Mouse (Mus musculus): Measurements from ENCODE around the gene Gabra3. TPM values are rescaled to one million over a fixed set of nuclear protein-coding genes. Genes with fewer than 3 reads are reported as not detected.

Gabra3 gene
- 0.02 TPM in 1 of 2 replicates, not detected in the other for polyA plus RNA-seq (2012)

DNA sequence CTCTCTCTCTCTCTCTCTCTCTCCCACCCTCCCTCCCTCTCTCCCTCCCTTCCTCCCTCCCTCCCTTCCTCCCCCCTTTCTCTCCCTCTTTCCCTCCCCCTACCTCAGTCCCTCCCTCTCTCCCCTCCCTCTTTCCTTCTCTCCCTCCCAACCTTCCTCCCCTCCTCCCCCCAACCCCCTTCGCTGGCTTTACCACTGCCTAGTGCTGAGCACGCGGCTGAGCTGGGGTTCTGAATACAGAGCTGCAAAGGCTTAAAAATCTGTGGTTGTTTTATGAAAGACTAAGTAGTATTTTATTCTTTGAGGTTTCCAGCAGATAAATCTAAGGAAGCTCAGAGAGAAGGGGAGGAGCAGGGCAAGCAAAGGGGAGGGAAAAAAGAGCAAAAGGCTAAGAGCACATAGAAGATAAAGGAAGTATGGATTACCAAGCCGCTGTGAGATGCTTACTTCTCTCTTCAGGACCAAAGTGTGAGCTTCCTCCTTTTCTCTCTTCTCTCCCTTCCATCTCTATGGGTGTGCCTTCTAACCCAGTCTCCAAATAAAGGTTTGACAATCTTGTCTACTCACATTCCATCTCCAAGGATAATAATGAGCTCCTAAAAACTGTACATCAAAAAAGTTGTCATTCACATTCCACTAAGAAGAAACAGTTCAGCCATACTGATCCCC lies at the start of gene Gabra3:
Gabra3 (minus strand) TSS at position 619 of the 669 bp plus-strand sequence.
- TF ChIP-seq GATA1 (IDR thresholded peaks at IDR 0.05; ENCODE audit: low read length) (no peak), TAL1 (IDR thresholded peaks at IDR 0.05; ENCODE audit: low read length) (no peak)
- no peaks in the 10 kb centered on the region for H3K4me1 ChIP-seq (ENCODE audit: control insufficient read depth)
- H3K9me3 ChIP-seq (ENCODE audit: control insufficient read depth, low read length), result no peaks in the 10 kb centered on the region
- H3K4me3 ChIP-seq (replicated peaks), result no peak within 1 kb of the TSS
- H3K36me3 ChIP-seq (ENCODE audit: control insufficient read depth), result no peaks in the 10 kb centered on the region
- H3K27me3 ChIP-seq (ENCODE audit: control insufficient read depth), result peaks cover 10% of the 10 kb centered on the region

DNA sequence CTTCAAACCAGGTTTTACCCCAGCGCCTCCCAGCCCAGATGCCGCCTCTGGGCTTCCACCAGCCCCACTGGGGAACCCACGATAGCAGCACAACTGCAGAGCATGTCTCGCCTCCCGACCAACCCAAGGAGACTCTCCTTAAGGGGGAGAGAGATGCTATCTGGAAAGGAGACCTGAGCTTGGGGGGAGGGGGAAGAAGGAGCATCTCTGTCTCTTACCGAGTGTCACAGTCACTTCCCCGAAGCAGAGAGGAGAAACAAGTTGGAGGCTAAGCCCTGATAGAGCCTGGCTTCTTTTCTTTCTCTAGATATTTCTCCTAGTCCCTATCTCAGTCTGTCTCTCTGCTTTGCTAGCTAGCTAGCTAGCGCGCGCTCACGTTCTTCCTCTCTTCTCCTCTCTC lies 859 bp downstream of the Gabra3 start:
- TF ChIP-seq GATA1 (IDR thresholded peaks at IDR 0.05; ENCODE audit: low read length), result no peak
- TF ChIP-seq TAL1 (IDR thresholded peaks at IDR 0.05; ENCODE audit: low read length), result no peak
- Histone ChIP-seq H3K36me3 (ENCODE audit: control insufficient read depth) (no peaks in the 10 kb centered on the region), H3K9me3 (ENCODE audit: control insufficient read depth, low read length) (no peaks in the 10 kb centered on the region), H3K27me3 (ENCODE audit: control insufficient read depth) (peaks cover 10% of the 10 kb centered on the region), H3K4me3 (replicated peaks) (no peak overlapping the region), H3K4me1 (ENCODE audit: control insufficient read depth) (no peaks in the 10 kb centered on the region)

DNA sequence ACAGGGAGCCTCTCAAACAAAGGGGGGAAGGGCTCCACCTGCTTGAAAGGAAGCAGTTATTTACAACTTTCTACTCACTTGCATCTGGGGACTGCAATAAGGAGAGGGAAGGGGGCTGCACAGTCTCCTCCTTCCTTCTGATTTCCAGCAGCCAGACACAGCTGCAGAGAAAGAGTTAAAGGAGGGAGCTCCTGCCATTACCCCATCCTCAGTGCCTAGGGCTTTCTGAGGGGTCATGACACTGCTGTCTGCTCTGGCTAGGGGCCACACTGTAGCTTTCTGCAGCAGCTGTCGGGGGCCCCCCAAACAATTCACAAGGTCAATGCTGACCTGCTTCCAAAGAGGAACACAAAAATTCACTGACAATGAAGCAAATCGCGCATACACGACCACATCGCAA lies 1.3 kb downstream of the Gabra3 start:
- no peaks in the 10 kb centered on the region for H3K36me3 ChIP-seq (ENCODE audit: control insufficient read depth)
- peaks cover 10% of the 10 kb centered on the region for H3K27me3 ChIP-seq (ENCODE audit: control insufficient read depth)
- TF ChIP-seq TAL1 (IDR thresholded peaks at IDR 0.05; ENCODE audit: low read length) (no peak), GATA1 (IDR thresholded peaks at IDR 0.05; ENCODE audit: low read length) (no peak)
- H3K9me3 ChIP-seq (ENCODE audit: control insufficient read depth, low read length), result no peaks in the 10 kb centered on the region
- no peak overlapping the region for H3K4me3 ChIP-seq (replicated peaks)
- H3K4me1 ChIP-seq (ENCODE audit: control insufficient read depth), result no peaks in the 10 kb centered on the region

DNA sequence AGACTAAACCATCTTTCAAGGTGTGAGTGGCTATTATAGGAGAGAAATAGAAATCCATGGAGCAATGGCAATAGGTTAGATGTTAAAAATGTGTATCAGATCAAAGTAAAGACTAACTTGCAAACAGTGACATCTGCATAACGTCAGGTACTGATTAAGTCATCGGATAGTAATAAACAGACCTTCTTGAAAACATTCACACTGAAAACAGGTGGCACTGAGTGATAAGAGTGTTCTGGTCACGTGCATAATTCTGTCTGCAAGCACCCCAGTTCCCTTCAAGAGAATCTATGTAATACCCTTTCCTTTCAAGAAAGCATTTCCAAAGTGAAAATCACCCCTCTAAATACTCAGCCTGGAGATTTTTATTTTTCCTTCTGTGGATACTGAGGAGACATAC lies 6.0 kb downstream of the Gabra3 start:
- TF ChIP-seq GATA1 (IDR thresholded peaks at IDR 0.05; ENCODE audit: low read length) (no peak), TAL1 (IDR thresholded peaks at IDR 0.05; ENCODE audit: low read length) (no peak)
- Histone ChIP-seq H3K27me3 (ENCODE audit: control insufficient read depth) (peaks cover 8% of the 10 kb centered on the region), H3K4me3 (replicated peaks) (no peak overlapping the region), H3K36me3 (ENCODE audit: control insufficient read depth) (no peaks in the 10 kb centered on the region), H3K4me1 (ENCODE audit: control insufficient read depth) (no peaks in the 10 kb centered on the region), H3K9me3 (ENCODE audit: control insufficient read depth, low read length) (no peaks in the 10 kb centered on the region)

DNA sequence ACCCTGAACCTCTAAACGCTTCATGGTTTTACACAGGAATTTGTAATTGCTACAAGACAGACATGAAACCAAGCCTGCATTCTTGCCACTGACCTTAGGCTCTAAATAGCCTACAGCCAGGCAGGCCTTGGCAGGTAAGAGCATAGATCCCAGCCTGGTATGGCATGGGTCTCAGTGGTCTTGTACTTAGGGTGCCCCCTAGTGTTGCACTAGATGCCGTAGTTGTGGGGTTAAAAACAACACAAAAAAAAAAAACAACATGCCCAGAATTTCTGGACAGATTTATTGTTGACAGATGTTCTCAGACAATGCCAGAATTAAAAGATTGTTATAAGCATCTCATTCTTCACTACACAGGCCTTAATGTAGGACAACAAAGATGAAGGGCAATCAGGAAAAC lies 12.0 kb downstream of the Gabra3 start:
- Histone ChIP-seq H3K36me3 (ENCODE audit: control insufficient read depth) (no peaks in the 10 kb centered on the region), H3K4me3 (replicated peaks) (no peak overlapping the region), H3K27me3 (ENCODE audit: control insufficient read depth) (no peaks in the 10 kb centered on the region), H3K9me3 (ENCODE audit: control insufficient read depth, low read length) (no peaks in the 10 kb centered on the region), H3K4me1 (ENCODE audit: control insufficient read depth) (no peaks in the 10 kb centered on the region)
- TF ChIP-seq TAL1 (IDR thresholded peaks at IDR 0.05; ENCODE audit: low read length) (no peak), GATA1 (IDR thresholded peaks at IDR 0.05; ENCODE audit: low read length) (no peak)

DNA sequence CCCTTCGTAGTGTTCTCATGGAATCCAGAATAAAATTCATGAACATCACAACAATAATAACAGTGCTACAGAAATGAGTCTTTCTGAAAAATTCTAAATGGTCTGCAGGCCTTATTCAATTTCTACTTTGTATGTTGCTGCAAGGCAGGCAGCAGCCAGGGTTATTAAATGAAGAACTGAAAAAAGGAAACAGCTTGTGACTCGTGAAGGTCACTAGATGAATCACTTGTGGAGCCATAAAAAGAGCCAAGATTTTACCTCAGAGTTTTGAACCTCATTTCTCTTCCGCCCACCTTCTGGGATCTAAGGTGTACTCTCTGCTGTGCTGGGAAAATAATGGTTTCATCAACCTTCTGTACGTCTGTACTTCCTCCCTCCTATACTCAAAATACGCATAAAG lies 159.4 kb downstream of the Gabra3 start:
- Histone ChIP-seq H3K27me3 (ENCODE audit: control insufficient read depth) (no peaks in the 10 kb centered on the region), H3K36me3 (ENCODE audit: control insufficient read depth) (no peaks in the 10 kb centered on the region), H3K9me3 (ENCODE audit: control insufficient read depth, low read length) (no peaks in the 10 kb centered on the region), H3K4me3 (replicated peaks) (no peak overlapping the region), H3K4me1 (ENCODE audit: control insufficient read depth) (no peaks in the 10 kb centered on the region)
- TF ChIP-seq GATA1 (IDR thresholded peaks at IDR 0.05; ENCODE audit: low read length) (no peak), TAL1 (IDR thresholded peaks at IDR 0.05; ENCODE audit: low read length) (no peak)

DNA sequence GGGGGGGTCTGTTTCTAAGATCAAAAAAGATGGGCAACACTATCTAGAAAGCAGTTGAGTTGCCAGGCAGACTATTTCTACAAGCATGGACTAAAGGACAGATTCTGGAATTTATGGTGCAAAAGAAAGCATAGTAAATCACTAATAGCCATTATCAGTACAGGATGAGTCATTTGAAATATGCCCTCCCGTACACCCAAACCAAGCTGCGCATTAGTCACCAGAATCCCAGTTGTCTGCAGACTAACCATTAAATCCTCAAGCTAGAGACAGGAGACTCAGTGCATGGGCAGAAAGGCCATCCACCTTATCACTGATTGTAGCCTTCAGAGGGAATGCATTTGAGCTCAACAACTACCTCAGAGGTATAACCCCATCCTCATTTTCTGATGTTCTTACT lies 166.8 kb downstream of the Gabra3 start:
- H3K4me1 ChIP-seq (ENCODE audit: control insufficient read depth), result no peaks in the 10 kb centered on the region
- no peak for TF ChIP-seq GATA1 (IDR thresholded peaks at IDR 0.05; ENCODE audit: low read length)
- no peaks in the 10 kb centered on the region for H3K36me3 ChIP-seq (ENCODE audit: control insufficient read depth)
- H3K4me3 ChIP-seq (replicated peaks), result no peak overlapping the region
- H3K27me3 ChIP-seq (ENCODE audit: control insufficient read depth), result no peaks in the 10 kb centered on the region
- H3K9me3 ChIP-seq (ENCODE audit: control insufficient read depth, low read length), result no peaks in the 10 kb centered on the region

DNA sequence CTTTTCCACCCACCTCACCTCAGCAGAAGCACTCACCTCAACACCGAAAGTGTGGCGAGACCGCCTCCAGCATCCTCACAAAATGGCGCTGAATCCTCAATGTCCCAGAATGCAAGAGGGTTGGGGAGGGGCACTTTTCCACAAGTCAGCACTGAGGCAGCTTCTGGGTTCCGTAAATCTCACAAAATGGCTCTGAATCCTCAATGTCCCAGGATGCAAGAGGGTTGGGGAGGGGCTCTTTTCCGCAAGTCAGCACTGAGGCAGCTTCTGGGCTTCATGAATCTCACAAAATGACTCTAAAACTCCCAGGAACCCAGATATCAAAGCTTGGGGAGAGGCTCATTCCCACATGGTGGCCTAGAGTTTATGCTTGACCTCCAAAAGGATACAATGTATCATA lies 269.9 kb downstream of the Gabra3 start, which contains the start of gene Magea10:
Magea10 (minus strand) TSS at position 101 of the 400 bp plus-strand sequence.
- TF ChIP-seq GATA1 (IDR thresholded peaks at IDR 0.05; ENCODE audit: low read length) (no peak), TAL1 (IDR thresholded peaks at IDR 0.05; ENCODE audit: low read length) (no peak)
- no peak within 1 kb of the TSS for H3K4me3 ChIP-seq (replicated peaks)
- H3K27me3 ChIP-seq (ENCODE audit: control insufficient read depth), result no peaks in the 10 kb centered on the region

More for the DNA sequence above, 269.9 kb downstream of the Gabra3 start, which contains the start of gene Magea10:
- no peaks in the 10 kb centered on the region for H3K36me3 ChIP-seq (ENCODE audit: control insufficient read depth)
- H3K9me3 ChIP-seq (ENCODE audit: control insufficient read depth, low read length), result no peaks in the 10 kb centered on the region; the same call in 1 of the 2 replicates
- no peaks in the 10 kb centered on the region for H3K4me1 ChIP-seq (ENCODE audit: control insufficient read depth)

Other genes with a start within 250 kb of the Gabra3 start
- not detected in 2 replicates for gene Gabrq, start 168.3 kb upstream of the Gabra3 start, polyA plus RNA-seq (2012)